Mouse (Mus musculus) liver, adult 2 months (tissue): ENCODE data around the gene Gphb5. TPM values are rescaled to one million over a fixed set of nuclear protein-coding genes. Genes with fewer than 3 reads are reported as not detected.

Experiments
- DNase-seq: peaks from one replicate; pipeline ENCODE4 v3.0.0-alpha.2; 2011; ENCODE audit warnings: low read depth, low spot score; ENCODE audit errors: extremely low read depth
- H3K27ac ChIP-seq: fragments of 200-500 bp; replicated peaks from 2 replicates; pipeline ENCODE4 v1.5.1; 2012; ENCODE audit warnings: low read depth, mild to moderate bottlenecking, control low read depth, inconsistent platforms, low read length; ENCODE audit not compliant: insufficient read depth
- H3K27me3 ChIP-seq: fragments of 200-500 bp; 2 replicates; pipeline ENCODE4 v1.6.1; 2012; ENCODE audit warnings: mild to moderate bottlenecking, moderate library complexity, low read length, inconsistent platforms; ENCODE audit not compliant: control insufficient read depth, insufficient read depth
- H3K36me3 ChIP-seq: fragments of 200-500 bp; 2 replicates; pipeline ENCODE4 v1.6.1; 2012; ENCODE audit warnings: low read length, inconsistent platforms; ENCODE audit not compliant: control insufficient read depth, insufficient read depth
- H3K4me1 ChIP-seq: fragments of 200-500 bp; 2 replicates; pipeline ENCODE4 v1.6.1; 2011; ENCODE audit warnings: low read length; ENCODE audit not compliant: control insufficient read depth, insufficient read depth
- H3K4me3 ChIP-seq: fragments of 200-500 bp; 2 replicates; pipeline ENCODE4 v1.5.1; 2011; ENCODE audit warnings: low read depth, mild to moderate bottlenecking, control low read depth, low read length, moderate library complexity; ENCODE audit not compliant: insufficient read depth
- H3K79me2 ChIP-seq: fragments of 200-500 bp; 2 replicates; pipeline ENCODE4 v1.6.1; 2012; ENCODE audit warnings: inconsistent platforms, mild to moderate bottlenecking, low read length, moderate library complexity; ENCODE audit not compliant: control insufficient read depth, insufficient read depth
- H3K9ac ChIP-seq: fragments of 200-500 bp; 2 replicates; pipeline ENCODE4 v1.6.1; 2012; ENCODE audit warnings: low read depth, mild to moderate bottlenecking, control low read depth, inconsistent platforms, low read length
- CTCF ChIP-seq: fragments of 200-500 bp; IDR thresholded peaks from 2 replicates; pipeline ENCODE4 v1.5.1; 2011; ENCODE audit warnings: low read depth, low read length, control low read depth
- POLR2A ChIP-seq: fragments of 200-500 bp; IDR thresholded peaks from 2 replicates; pipeline ENCODE4 v1.6.1; 2011; ENCODE audit warnings: low read length, control low read depth; ENCODE audit not compliant: insufficient read depth; ENCODE audit errors: extremely low read depth
- WGBS: fragments of 180-500 bp; shearing (Covaris S2); methylation state at CpG from one replicate; pipeline ENCODE4 v1.1.7; 2018; 5-methylcytosine and 5-hydroxymethylcytosine counted together
- polyA plus RNA-seq: library from polyadenylated mRNA; depleted of rRNA; stranded (reverse); fragments of >200 nt; gene quantifications from 2 replicates; pipeline ENCODE4 v1.2.3, GENCODE M21; 2012; rRNA removed
- total RNA-seq: library from RNA; depleted of rRNA; stranded (reverse); fragments of >200 nt; gene quantifications from 2 replicates; pipeline ENCODE4 v1.2.3, GENCODE M21; 2014; rRNA removed

The Gphb5 gene
- total and polyA plus RNA-seq, 2 experiments = not detected

- Histone ChIP-seq H3K9ac (no peak overlapping the region), H3K36me3 (no peaks in the 10 kb centered on the region), H3K27me3 (no peaks in the 10 kb centered on the region), H3K4me3 (no peak overlapping the region), H3K79me2 (no peaks in the 10 kb centered on the region), H3K27ac (no peak overlapping the region), H3K4me1 (no peaks in the 10 kb centered on the region; the same call in 1 of the 2 replicates)
- 94% methylated on average over 4 of the region's 4 CpGs for WGBS
- TF ChIP-seq POLR2A (no peak), CTCF (no peak)
- no peak for DNase-seq
These were observed 52.2 kb downstream of the Gphb5 start for GRCm38 (mm10) chr12:75364416-75364815.

GRCm38 (mm10) chr12:75362456-75362855 is 54.1 kb downstream of the Gphb5 start:
- Histone ChIP-seq H3K79me2 (no peaks in the 10 kb centered on the region), H3K9ac (no peak overlapping the region), H3K4me3 (no peak overlapping the region), H3K36me3 (no peaks in the 10 kb centered on the region), H3K27ac (no peak overlapping the region), H3K27me3 (no peaks in the 10 kb centered on the region), H3K4me1 (no peaks in the 10 kb centered on the region; the same call in 1 of the 2 replicates)
- WGBS = 93% methylated on average over 16 of the region's 16 CpGs
- no peak for DNase-seq
- TF ChIP-seq CTCF = no peak
- no peak for TF ChIP-seq POLR2A

Other genes starting within 250 kb of the Gphb5 start
- not detected in 2 replicates for gene Kcnh5, start 239.4 kb downstream of the Gphb5 start, total RNA-seq
- gene Kcnh5, start 239.4 kb downstream of the Gphb5 start, polyA plus RNA-seq = not detected in 2 replicates
- gene Rhoj, start 108.5 kb downstream of the Gphb5 start, total RNA-seq = 2.8 and 4.2 TPM in 2 replicates
- 2.3 and 4.5 TPM in 2 replicates for gene Rhoj, start 108.5 kb downstream of the Gphb5 start, polyA plus RNA-seq
- gene Ppp2r5e, start 179.5 kb upstream of the Gphb5 start, total RNA-seq = 19.2 and 21.3 TPM in 2 replicates
- 8.2 and 11.4 TPM in 2 replicates for gene Ppp2r5e, start 179.5 kb upstream of the Gphb5 start, polyA plus RNA-seq